In genomic region chr11:67586231-67586994, GRCm38 (mm10) we compare ENCODE assay signal across 8 mouse cellular contexts.
DNase-seq lines count a peak whose midpoint lies in the region; ATAC-seq and TF ChIP-seq lines count a peak whose summit lies in the region.

No protein-coding gene starts in this region.

- no peak overlapping the region for H3K9ac ChIP-seq in neural tube, embryonic 15.5 days (replicated peaks)

- no peak for TF ChIP-seq POLR2A in lung, adult 2 months (IDR thresholded peaks at IDR 0.05; ENCODE audit: borderline replicate concordance, extremely low read depth, low read depth, low read length)

- H3K4me1 ChIP-seq in lung, adult 2 months (ENCODE audit: control insufficient read depth, insufficient read depth, low read length) = no peaks in the 10 kb centered on the region; the same call in 1 of the 2 replicates
- 0 out of 2 replicates have a peak, but pooled peaks cover 5% of the 10 kb centered on the region for H3K4me1 ChIP-seq in neural tube, embryonic 15.5 days

- ATAC-seq in neural tube, embryonic 15.5 days (ENCODE audit: low FRiP score) = no peak

- no peaks in the 10 kb centered on the region for H3K36me3 ChIP-seq in neural tube, embryonic 15.5 days

- H3K27me3 ChIP-seq in neural tube, embryonic 15.5 days (replicated peaks) = no peaks in the 10 kb centered on the region

- WGBS in lung, adult 2 months = 43% methylated on average over 3 of the region's 3 CpGs
- WGBS in neural tube, embryonic 15.5 days = 57% methylated on average over 3 of the region's 3 CpGs

- DNase-seq in gastrocnemius, adult 18-20 months (ENCODE audit: low spot score) = peak; percentile 60
- DNase-seq in gastrocnemius, postnatal 10 days = no peak
- DNase-seq in adrenal gland, adult (ENCODE audit: inconsistent age in 2 of 2, low spot score in 1 of 2) = peak; percentile 69 to 92
- DNase-seq in heart, adult 18-20 months = peak; percentile 66 to 86
- peak; percentile 47 for DNase-seq in lung, adult 2 months
- peak; percentile 29 to 60 for DNase-seq in urinary bladder, postnatal 36 days (ENCODE audit: low spot score in 2 of 2)
- DNase-seq in thymus, postnatal 14 days = no peak

- no peaks in the 10 kb centered on the region for H3K9me3 ChIP-seq in neural tube, embryonic 15.5 days (replicated peaks)

- TF ChIP-seq CTCF in lung, adult 2 months (IDR thresholded peaks at IDR 0.05; ENCODE audit: insufficient read depth, low read length) = no peak

- no peak overlapping the region for H3K4me2 ChIP-seq in neural tube, embryonic 15.5 days

- no peak overlapping the region; the same call in 1 of the 2 replicates for H3K27ac ChIP-seq in neural tube, embryonic 15.5 days (replicated peaks)

- H3K4me3 ChIP-seq in lung, adult 2 months (replicated peaks; ENCODE audit: extremely low read depth, low read depth, low read length) = no peak overlapping the region
- H3K4me3 ChIP-seq in neural tube, embryonic 15.5 days (replicated peaks) = no peak overlapping the region

Comparison
In these comparisons a context has a peak if more than half of its experiments do, and no peak if none do; other contexts are left out.
1. DNase-seq: peak in gastrocnemius, adult 18-20 months (single experiment), adrenal gland, adult (2 of 2), heart, adult 18-20 months (2 of 2), lung, adult 2 months (single experiment) and urinary bladder, postnatal 36 days (2 of 2); none in gastrocnemius, postnatal 10 days (single experiment) and thymus, postnatal 14 days (single experiment).